Mouse (Mus musculus): ENCODE data around the gene Dip2c. TPM values are rescaled to one million over a fixed set of nuclear protein-coding genes. Genes with fewer than 3 reads are reported as not detected.

Dip2c gene
- total and polyA plus RNA-seq, 3 experiments = not detected

GRCm38 (mm10) chr13:9312916-9313315 is 36.6 kb downstream of the Dip2c start:
- TF ChIP-seq E2F4 (IDR thresholded peaks at IDR 0.05; ENCODE audit: borderline replicate concordance, low read depth, low read length) (no peak), BHLHE40 (IDR thresholded peaks at IDR 0.05; ENCODE audit: borderline replicate concordance, low read depth, low read length) (no peak), TAL1 (IDR thresholded peaks at IDR 0.05; ENCODE audit: low read length) (no peak)
- H3K9me3 ChIP-seq (replicated peaks; ENCODE audit: insufficient read depth, low read length) = no peaks in the 10 kb centered on the region
- peaks cover 0 to 3% of the 10 kb centered on the region in 2 experiments; a peak in 2 of 4 replicates for H3K27me3 ChIP-seq (ENCODE audit: control insufficient read depth in 1 of 2, insufficient read depth in 2 of 2, low read length in 2 of 2)
- no peaks in the 10 kb centered on the region for H3K4me1 ChIP-seq (ENCODE audit: control insufficient read depth in 1 of 2, insufficient read depth in 2 of 2, low read length in 2 of 2)
- H3K27ac ChIP-seq (ENCODE audit: control insufficient read depth, low read depth, low read length) = no peak overlapping the region
- DNase-seq (ENCODE audit: low read depth, low spot score) = no peak
- no peak overlapping the region for H3K4me3 ChIP-seq (ENCODE audit: control insufficient read depth in 1 of 2, insufficient read depth in 1 of 2, low read depth in 2 of 2, low read length in 2 of 2)
- H3K9ac ChIP-seq (ENCODE audit: control insufficient read depth, low read depth, low read length, poor library complexity, severe bottlenecking) = no peak overlapping the region
- no peaks in the 10 kb centered on the region for H3K36me3 ChIP-seq (ENCODE audit: control insufficient read depth in 1 of 2, insufficient read depth in 2 of 2, low read length in 2 of 2)
- H3K79me2 ChIP-seq (ENCODE audit: control insufficient read depth, insufficient read depth, low read length, poor library complexity) = no peaks in the 10 kb centered on the region

- H3K27ac ChIP-seq (ENCODE audit: control insufficient read depth, low read depth, low read length) = no peak overlapping the region
- H3K9ac ChIP-seq (ENCODE audit: control insufficient read depth, low read depth, low read length, poor library complexity, severe bottlenecking) = no peak overlapping the region
- no peaks in the 10 kb centered on the region for H3K9me3 ChIP-seq (replicated peaks; ENCODE audit: insufficient read depth, low read length)
- no peaks in the 10 kb centered on the region for H3K79me2 ChIP-seq (ENCODE audit: control insufficient read depth, insufficient read depth, low read length, poor library complexity)
- no peak for DNase-seq (ENCODE audit: low read depth, low spot score)
- H3K36me3 ChIP-seq (ENCODE audit: control insufficient read depth in 1 of 2, insufficient read depth in 2 of 2, low read length in 2 of 2) = no peaks in the 10 kb centered on the region
- H3K4me3 ChIP-seq (ENCODE audit: control insufficient read depth in 1 of 2, insufficient read depth in 1 of 2, low read depth in 2 of 2, low read length in 2 of 2) = no peak overlapping the region
- H3K27me3 ChIP-seq (ENCODE audit: control insufficient read depth in 1 of 2, insufficient read depth in 2 of 2, low read length in 2 of 2) = peaks cover 0 to 3% of the 10 kb centered on the region in 2 experiments; a peak in 2 of 4 replicates
- TF ChIP-seq KAT2A (conservative IDR thresholded peaks at IDR 0.05; ENCODE audit: low read depth, low read length) (no peak), POLR2A (IDR thresholded peaks at IDR 0.05; ENCODE audit: control insufficient read depth in 1 of 2, insufficient read depth in 1 of 2, low read depth in 1 of 2, low read length in 2 of 2, poor library complexity in 1 of 2) (no peak), BHLHE40 (IDR thresholded peaks at IDR 0.05; ENCODE audit: borderline replicate concordance, low read depth, low read length) (no peak), POLR2AphosphoS2 (IDR thresholded peaks at IDR 0.05; ENCODE audit: low read length) (no peak), NRF1 (IDR thresholded peaks at IDR 0.05; ENCODE audit: insufficient read depth, low read depth, low read length, poor library complexity, severe bottlenecking) (no peak), ZC3H11A (IDR thresholded peaks at IDR 0.05; ENCODE audit: low read depth, low read length) (no peak), MYB (IDR thresholded peaks at IDR 0.05; ENCODE audit: low read depth, low read length) (no peak), ETS1 (IDR thresholded peaks at IDR 0.05; ENCODE audit: low read depth, low read length) (no peak), MAX (IDR thresholded peaks at IDR 0.05; ENCODE audit: low read length) (no peak), ELF1 (IDR thresholded peaks at IDR 0.05; ENCODE audit: low read depth, low read length) (no peak), SMC3 (IDR thresholded peaks at IDR 0.05; ENCODE audit: low read depth, low read length) (no peak), NELFE (IDR thresholded peaks at IDR 0.05; ENCODE audit: low read depth, low read length) (no peak), USF1 (IDR thresholded peaks at IDR 0.05; ENCODE audit: low read depth, low read length) (no peak), E2F4 (IDR thresholded peaks at IDR 0.05; ENCODE audit: borderline replicate concordance, low read depth, low read length) (no peak), ZMIZ1 (IDR thresholded peaks at IDR 0.05; ENCODE audit: low read depth, low read length) (no peak), USF2 (IDR thresholded peaks at IDR 0.05; ENCODE audit: borderline replicate concordance in 1 of 2, insufficient read depth in 1 of 2, low read depth in 1 of 2, low read length in 2 of 2) (no peak), CHD1 (IDR thresholded peaks at IDR 0.05; ENCODE audit: low read depth, low read length) (no peak), RCOR1 (IDR thresholded peaks at IDR 0.05; ENCODE audit: low read depth, low read length) (no peak)
- no peaks in the 10 kb centered on the region for H3K4me1 ChIP-seq (ENCODE audit: control insufficient read depth in 1 of 2, insufficient read depth in 2 of 2, low read length in 2 of 2)
These were observed 37.9 kb downstream of the Dip2c start for GRCm38 (mm10) chr13:9314099-9314712.
